ENCODE assay signal across 8 mouse cellular contexts in the genomic region with DNA sequence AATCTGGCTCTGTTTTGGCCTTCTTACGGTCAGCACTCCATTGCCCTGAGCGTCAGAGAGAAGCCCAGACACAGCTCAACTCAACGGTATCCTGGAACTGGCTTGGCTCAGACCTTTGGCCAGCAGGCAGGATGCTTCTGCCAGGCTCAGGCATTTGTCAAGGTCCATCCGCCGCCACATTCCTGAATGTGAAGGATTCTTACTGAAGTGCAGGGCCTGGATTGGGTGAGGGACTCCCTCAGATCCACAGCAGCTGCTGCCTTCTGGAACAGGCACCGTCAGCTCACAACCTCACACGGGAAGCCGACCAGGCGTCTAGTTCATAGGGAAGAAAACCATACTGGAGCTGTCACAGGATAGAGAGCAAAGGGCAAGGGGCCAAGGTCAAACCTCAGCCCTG.
A peak's percentile ranks its signal among the peaks of the same experiment; 100 is the strongest.
DNase-seq lines count a peak whose midpoint lies in the region; ATAC-seq and TF ChIP-seq lines count a peak whose summit lies in the region.

No protein-coding gene starts in this region.

- no peak for ATAC-seq in hindbrain, embryonic 14.5 days (ENCODE audit: low FRiP score)
- no peak for ATAC-seq in monocyte, adult 5-6 weeks (replicated peaks; ENCODE audit: insufficient number of reproducible peaks, low FRiP score, low TSS enrichment, poor library complexity, severe bottlenecking)

- H3K9ac ChIP-seq in hindbrain, embryonic 14.5 days: no peak overlapping the region

- no peaks in the 10 kb centered on the region for H3K27me3 ChIP-seq in hindbrain, embryonic 14.5 days (ENCODE audit: control insufficient read depth, insufficient read depth, low read length)

- no peak for TF ChIP-seq CTCF in layer of hippocampus, adult 2 months (conservative IDR thresholded peaks at IDR 0.05)

- H3K4me2 ChIP-seq in hindbrain, embryonic 14.5 days (replicated peaks): no peak overlapping the region

- no peak overlapping the region for H3K27ac ChIP-seq in hindbrain, embryonic 14.5 days
- H3K27ac ChIP-seq in layer of hippocampus, adult 2 months: no peak overlapping the region

- H3K4me1 ChIP-seq in hindbrain, embryonic 14.5 days (replicated peaks; ENCODE audit: control insufficient read depth, insufficient read depth, low read length): no peaks in the 10 kb centered on the region

- no peaks in the 10 kb centered on the region for H3K9me3 ChIP-seq in hindbrain, embryonic 14.5 days (ENCODE audit: control insufficient read depth, low read length)

- 75% methylated on average over 9 of the region's 9 CpGs for WGBS in hindbrain, embryonic 14.5 days

- intact Hi-C loops in heart, postnatal 25 days (cut with DNase I): no loop called here

- no peaks in the 10 kb centered on the region for H3K36me3 ChIP-seq in hindbrain, embryonic 14.5 days (replicated peaks; ENCODE audit: control insufficient read depth, insufficient read depth)

- H3K4me3 ChIP-seq in hindbrain, embryonic 14.5 days (replicated peaks; ENCODE audit: low read length): no peak overlapping the region
- H3K4me3 ChIP-seq in layer of hippocampus, adult 2 months: no peak overlapping the region

- peak; percentile 94 for DNase-seq in heart, adult 11 months
- no peak for DNase-seq in heart, postnatal 25 days (ENCODE audit: low spot score)
- DNase-seq in cerebellum, adult 9-10 months: peak; percentile 28
- peak; percentile 36 to 54 for DNase-seq in kidney, adult 8-10 months
- DNase-seq in lung, postnatal 10 days: peak; percentile 80
- no peak for DNase-seq in hindbrain, embryonic 14.5 days (ENCODE audit: low spot score)
- no peak for DNase-seq in layer of hippocampus, adult 2 months (ENCODE audit: low spot score in 2 of 2)

Comparison
In these comparisons a context has a peak if more than half of its experiments do, and no peak if none do; other contexts are left out.
1. DNase-seq: peak in heart, adult 11 months (single experiment), cerebellum, adult 9-10 months (single experiment), kidney, adult 8-10 months (2 of 2) and lung, postnatal 10 days (single experiment); none in heart, postnatal 25 days (single experiment), hindbrain, embryonic 14.5 days (single experiment) and layer of hippocampus, adult 2 months (0 of 2).